Mouse (Mus musculus) T-helper 17 cell (primary cell): ENCODE measurements at regions not wholly inside any gene's neighbourhood (a gene's known extent, or its start where the extent isn't known, plus 50 kb on each side); places are given as distances from the start of the nearest gene placed in this dataset.
"Not testable (repeated sequence)": the region's sequence is repeated elsewhere in the genome, so short reads cannot be mapped to it uniquely, and the experiment has no call there.

Source experiments
- in situ Hi-C, 2 experiments: fragments of 300-600 bp; cut with MboI, MseI; formaldehyde crosslinking; loops; 1 replicate in 1 of 2; 2 replicates in 1 of 2; pipeline ENCODE4 v1.15.1; 2025; ENCODE audit warnings: high pct_unique_total_duplicates in 2 of 2

GRCm38 (mm10) chr6:19855476-19855875, 989.4 kb downstream of the Ankrd7 start:
- in situ Hi-C loops = not testable (repeated sequence)

GRCm38 (mm10) chr6:19864101-19864500, 998.0 kb downstream of the Ankrd7 start:
- in situ Hi-C loops = no loop called here

- in situ Hi-C loops = loop anchor here in 1 of 2 experiments (10.0 kb wide), 1 partner anchor 1095 kb away; no protein-coding TSS in a partner anchor
Measured at GRCm38 (mm10) chr6:19869697-19870096, 1003.6 kb downstream of the Ankrd7 start.

- in situ Hi-C loops = no loop called here
Measured at GRCm38 (mm10) chr6:19911181-19911580, 1045.1 kb downstream of the Ankrd7 start.

- in situ Hi-C loops = not testable (repeated sequence)
Measured at GRCm38 (mm10) chr6:19941784-19942183, 1075.7 kb downstream of the Ankrd7 start.

- in situ Hi-C loops = no loop called here
Measured at GRCm38 (mm10) chr6:19944334-19944733, 1078.2 kb downstream of the Ankrd7 start.

- in situ Hi-C loops = no loop called here
Measured at GRCm38 (mm10) chr6:19945693-19946092, 1079.6 kb downstream of the Ankrd7 start.

GRCm38 (mm10) chr6:19975898-19976297, 1109.8 kb downstream of the Ankrd7 start:
- in situ Hi-C loops = no loop called here

GRCm38 (mm10) chr6:19991829-19992228, 1125.7 kb downstream of the Ankrd7 start:
- in situ Hi-C loops = no loop called here

GRCm38 (mm10) chr6:20028466-20028865, 1162.3 kb downstream of the Ankrd7 start:
- in situ Hi-C loops = no loop called here

GRCm38 (mm10) chr6:20037769-20038168, 1171.7 kb downstream of the Ankrd7 start:
- in situ Hi-C loops = loop anchor here in 1 of 2 experiments (10.0 kb wide), 1 partner anchor 1047 kb away; no protein-coding TSS in a partner anchor

GRCm38 (mm10) chr6:20078666-20079065, 1136.6 kb upstream of the Kcnd2 start:
- in situ Hi-C loops = no loop called here

GRCm38 (mm10) chr6:20092057-20092917, 1123.0 kb upstream of the Kcnd2 start:
- in situ Hi-C loops = no loop called here

GRCm38 (mm10) chr6:20133991-20134390, 1081.3 kb upstream of the Kcnd2 start:
- in situ Hi-C loops = not testable (repeated sequence)

GRCm38 (mm10) chr6:20137546-20137945, 1077.8 kb upstream of the Kcnd2 start:
- in situ Hi-C loops = no loop called here
